Mouse (Mus musculus): ENCODE data around the gene Isl1.

DNA sequence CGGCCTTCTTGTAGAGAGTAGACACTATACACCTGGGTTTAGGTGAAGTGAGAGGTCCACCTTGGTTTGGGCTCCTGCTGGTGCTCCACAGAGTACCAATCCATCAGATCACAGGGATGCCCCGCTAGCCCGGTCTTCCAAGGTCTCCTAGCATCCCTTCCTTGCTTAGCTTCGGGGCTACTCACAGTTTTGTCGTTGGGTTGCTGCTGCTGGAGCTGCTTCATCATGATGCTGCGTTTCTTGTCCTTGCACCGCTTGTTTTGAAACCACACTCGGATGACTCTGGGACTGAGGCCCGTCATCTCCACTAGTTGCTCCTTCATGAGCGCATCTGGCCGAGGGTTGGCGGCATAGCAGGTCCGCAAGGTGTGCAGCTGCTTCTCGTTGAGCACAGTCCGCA lies 6.6 kb downstream of the Isl1 start:
- TF ChIP-seq CTCF (IDR thresholded peaks at IDR 0.05; ENCODE audit: low read depth) (no peak), EP300 (IDR thresholded peaks at IDR 0.05; ENCODE audit: low read depth) (no peak)

Measured in liver, postnatal 0 days (tissue).